Mouse (Mus musculus) hindbrain, embryonic 16.5 days (tissue): ENCODE measurements around the gene Tubb2a. TPM values are rescaled to one million over a fixed set of nuclear protein-coding genes. Genes with fewer than 3 reads are reported as not detected.

Source experiments
- ATAC-seq: fragments of 200-750 bp; cut with Nextera tagmentation; 2 replicates; pipeline ENCODE4 v1.8.0; 2017; ENCODE audit warnings: moderate TSS enrichment, moderate library complexity
- H3K27ac ChIP-seq: fragments of 300-500 bp; sonication (generic); 2 replicates; pipeline ENCODE4 v1.5.1; 2014; ENCODE audit warnings: low read depth, mild to moderate bottlenecking, control low read depth, low read length, moderate library complexity
- H3K27me3 ChIP-seq: fragments of 300-500 bp; sonication (generic); replicated peaks from 2 replicates; pipeline ENCODE4 v1.6.1; 2014; ENCODE audit warnings: low read length; ENCODE audit not compliant: control insufficient read depth, insufficient read depth
- H3K36me3 ChIP-seq: fragments of 300-500 bp; sonication (generic); 2 replicates; pipeline ENCODE4 v1.6.1; 2014; ENCODE audit warnings: mild to moderate bottlenecking, low read length, moderate library complexity, mixed read lengths; ENCODE audit not compliant: control insufficient read depth, insufficient read depth
- H3K4me1 ChIP-seq: fragments of 300-500 bp; sonication (generic); 2 replicates; pipeline ENCODE4 v1.6.1; 2014; ENCODE audit warnings: low read depth, low read length; ENCODE audit not compliant: control insufficient read depth, insufficient read depth
- H3K4me2 ChIP-seq: fragments of 300-500 bp; sonication (generic); 2 replicates; pipeline ENCODE4 v1.6.1; 2014; ENCODE audit warnings: mild to moderate bottlenecking, low read length, control low read depth, moderate library complexity
- H3K4me3 ChIP-seq: fragments of 300-500 bp; sonication (generic); 2 replicates; pipeline ENCODE4 v1.5.1; 2014; ENCODE audit warnings: mild to moderate bottlenecking, low read length, control low read depth, moderate library complexity
- H3K9ac ChIP-seq: fragments of 300-500 bp; sonication (generic); 2 replicates; pipeline ENCODE4 v1.6.1; 2014; ENCODE audit warnings: low read depth, mild to moderate bottlenecking, control low read depth, low read length, moderate library complexity
- H3K9me3 ChIP-seq: fragments of 300-500 bp; sonication (generic); 2 replicates; pipeline ENCODE4 v1.6.1; 2014; ENCODE audit warnings: mild to moderate bottlenecking, low read length, moderate library complexity; ENCODE audit not compliant: control insufficient read depth
- WGBS: fragments of 180-500 bp; shearing (Covaris S2); extraction: QIAGEN DNeasy Blood & Tissue Kit; methylation state at CpG from one replicate; pipeline ENCODE4 v1.1.7; 2014; 5-methylcytosine and 5-hydroxymethylcytosine counted together
- polyA plus RNA-seq: library from polyadenylated mRNA; unstranded; fragments of >200 nt; fragmentation: Nextera tagmentation; extraction: Ambion mirVana; gene quantifications from 2 replicates; pipeline ENCODE4 v1.2.1, GENCODE M21; 2015

The Tubb2a gene
- polyA plus RNA-seq, 1 experiment from 2014 or later = 3,905 TPM

- no peaks in the 10 kb centered on the region for H3K27me3 ChIP-seq
- no peak for ATAC-seq
- H3K4me1 ChIP-seq = peaks cover 16% of the 10 kb centered on the region
- 84% methylated on average over 6 of the region's 6 CpGs for WGBS
- H3K4me3 ChIP-seq = no peak overlapping the region
- no peak overlapping the region for H3K4me2 ChIP-seq
- H3K9me3 ChIP-seq = no peaks in the 10 kb centered on the region
- H3K27ac ChIP-seq = no peak overlapping the region
- H3K36me3 ChIP-seq = peaks cover 10% of the 10 kb centered on the region
- no peak overlapping the region for H3K9ac ChIP-seq
Observed at GRCm38 (mm10) chr13:34071836-34072235, 6.0 kb downstream of the Tubb2a start.

GRCm38 (mm10) chr13:34070296-34070695 lies 7.5 kb downstream of the Tubb2a start:
- H3K36me3 ChIP-seq = peaks cover 8% of the 10 kb centered on the region
- WGBS = 54% methylated on average over 4 of the region's 4 CpGs
- no peak overlapping the region for H3K27ac ChIP-seq
- H3K27me3 ChIP-seq = no peaks in the 10 kb centered on the region
- no peak overlapping the region for H3K4me3 ChIP-seq
- H3K9ac ChIP-seq = no peak overlapping the region
- no peak overlapping the region for H3K4me2 ChIP-seq
- peaks cover 9% of the 10 kb centered on the region for H3K4me1 ChIP-seq
- no peak for ATAC-seq
- H3K9me3 ChIP-seq = no peaks in the 10 kb centered on the region

DNA sequence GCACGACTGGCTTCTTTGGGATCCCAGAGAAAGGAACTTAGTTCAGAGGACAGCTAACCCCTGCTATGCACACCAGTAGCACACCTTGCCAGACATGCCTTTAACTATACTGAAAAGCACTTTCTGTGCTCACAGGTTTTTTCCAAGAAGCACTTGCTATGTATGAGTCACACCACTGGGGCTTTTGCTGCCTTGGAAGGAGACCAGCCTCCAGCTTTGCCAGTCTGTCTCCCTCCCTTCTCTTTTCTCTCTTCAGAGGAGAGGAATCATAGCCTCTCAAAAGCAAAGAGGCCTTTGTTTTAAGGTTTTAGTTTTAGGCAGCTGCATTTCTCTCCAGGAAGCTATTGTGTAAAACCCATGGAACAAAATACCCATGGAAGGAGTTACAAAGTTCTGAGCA lies 11.5 kb downstream of the Tubb2a start:
- WGBS = 8% methylated on average over 1 of the region's 1 CpGs
- Histone ChIP-seq H3K4me3 (no peak overlapping the region), H3K27me3 (no peaks in the 10 kb centered on the region), H3K4me1 (no peaks in the 10 kb centered on the region), H3K9me3 (no peaks in the 10 kb centered on the region), H3K9ac (no peak overlapping the region), H3K36me3 (peaks cover 7% of the 10 kb centered on the region; the same call in 1 of the 2 replicates), H3K27ac (no peak overlapping the region), H3K4me2 (no peak overlapping the region)
- ATAC-seq = no peak

DNA sequence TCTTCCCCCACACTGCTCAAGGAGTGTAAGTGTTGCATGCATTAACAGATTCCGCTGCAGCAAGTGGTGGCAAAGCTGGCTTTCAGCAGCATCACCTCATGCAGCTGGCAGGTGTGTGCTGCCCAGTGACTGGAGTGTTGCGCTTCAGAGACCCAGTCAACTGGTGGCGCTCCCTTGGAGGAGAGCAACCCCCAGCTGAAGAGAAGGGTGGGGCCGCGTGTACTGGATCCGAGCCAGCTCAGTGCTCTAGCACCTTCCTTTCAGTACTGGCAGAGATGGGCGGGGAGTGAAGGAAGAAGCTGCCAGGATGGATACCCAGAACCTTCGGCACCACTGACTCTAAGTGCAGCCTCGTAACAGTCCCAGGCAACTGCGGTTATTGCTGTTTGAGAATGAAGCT lies 15.3 kb downstream of the Tubb2a start:
- Histone ChIP-seq H3K27ac (no peak overlapping the region), H3K9me3 (no peaks in the 10 kb centered on the region), H3K4me1 (no peaks in the 10 kb centered on the region), H3K4me2 (no peak overlapping the region), H3K27me3 (no peaks in the 10 kb centered on the region), H3K36me3 (peaks cover 7% of the 10 kb centered on the region; the same call in 1 of the 2 replicates), H3K9ac (no peak overlapping the region), H3K4me3 (no peak overlapping the region)
- 87% methylated on average over 10 of the region's 10 CpGs for WGBS
- no peak for ATAC-seq

DNA sequence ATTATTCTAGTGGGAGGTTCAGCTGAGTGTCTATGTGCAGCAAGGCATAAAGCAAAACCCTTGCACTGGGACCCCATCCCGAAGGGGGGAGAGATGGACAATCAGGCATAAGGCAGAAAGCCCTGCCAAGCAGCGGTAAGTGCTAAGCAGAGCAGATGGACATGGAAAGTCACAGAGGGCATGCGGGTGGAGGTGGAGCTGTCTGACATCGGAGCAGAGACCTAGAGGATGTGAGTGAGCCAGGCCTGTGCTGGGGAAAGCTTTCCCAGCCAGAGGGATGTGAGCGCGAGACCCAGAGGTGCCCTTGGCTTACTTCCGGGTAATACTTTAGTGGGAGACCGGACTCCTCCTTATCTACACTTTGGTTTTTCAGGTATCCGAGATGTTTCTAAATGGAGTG lies 17.7 kb downstream of the Tubb2a start:
- no peaks in the 10 kb centered on the region for H3K27me3 ChIP-seq
- no peak overlapping the region for H3K4me3 ChIP-seq
- H3K9me3 ChIP-seq = no peaks in the 10 kb centered on the region
- 87% methylated on average over 9 of the region's 9 CpGs for WGBS
- ATAC-seq = 0 out of 2 replicates have a peak, but pooled peaks have one; percentile 40
- H3K4me2 ChIP-seq = no peak overlapping the region
- H3K9ac ChIP-seq = no peak overlapping the region
- H3K36me3 ChIP-seq = peaks cover 11% of the 10 kb centered on the region; the same call in 1 of the 2 replicates
- H3K4me1 ChIP-seq = no peaks in the 10 kb centered on the region
- H3K27ac ChIP-seq = no peak overlapping the region

DNA sequence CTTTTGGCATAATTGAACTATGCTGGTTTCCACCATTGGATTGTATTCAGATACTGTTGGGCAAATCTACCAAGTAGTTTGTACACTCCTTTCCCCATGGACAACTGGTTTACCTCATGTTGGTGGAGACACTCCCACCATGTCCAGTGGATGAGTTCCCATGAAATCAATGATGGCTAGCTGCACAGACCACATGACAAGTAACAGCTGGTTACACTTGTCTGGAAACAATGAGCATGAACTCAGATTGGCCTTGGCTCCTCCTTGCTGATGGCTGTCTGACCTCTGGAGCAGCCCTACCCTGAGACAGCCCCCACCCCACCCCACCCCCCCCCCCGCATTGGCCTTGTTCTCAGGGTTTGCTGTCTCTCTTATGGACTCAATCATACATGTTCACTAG lies 20.6 kb downstream of the Tubb2a start:
- no peaks in the 10 kb centered on the region for H3K27me3 ChIP-seq
- no peaks in the 10 kb centered on the region for H3K9me3 ChIP-seq
- no peaks in the 10 kb centered on the region for H3K4me1 ChIP-seq
- H3K4me2 ChIP-seq = no peak overlapping the region
- H3K9ac ChIP-seq = no peak overlapping the region
- H3K4me3 ChIP-seq = no peak overlapping the region
- H3K36me3 ChIP-seq = peaks cover 11% of the 10 kb centered on the region; the same call in 1 of the 2 replicates
- no peak overlapping the region for H3K27ac ChIP-seq
- no peak for ATAC-seq
- 85% methylated on average over 1 of the region's 1 CpGs for WGBS

- Histone ChIP-seq H3K27me3 (no peaks in the 10 kb centered on the region), H3K36me3 (peaks cover 15% of the 10 kb centered on the region), H3K4me1 (no peaks in the 10 kb centered on the region), H3K4me2 (no peak overlapping the region), H3K4me3 (no peak overlapping the region), H3K27ac (no peak overlapping the region), H3K9ac (no peak overlapping the region), H3K9me3 (no peaks in the 10 kb centered on the region)
- ATAC-seq = no peak
- WGBS = 95% methylated on average over 3 of the region's 3 CpGs
Observed at GRCm38 (mm10) chr13:34054983-34055382, 22.8 kb downstream of the Tubb2a start.

GRCm38 (mm10) chr13:34054391-34054790 lies 23.4 kb downstream of the Tubb2a start:
- Histone ChIP-seq H3K4me1 (no peaks in the 10 kb centered on the region), H3K9ac (no peak overlapping the region), H3K4me3 (no peak overlapping the region), H3K4me2 (no peak overlapping the region), H3K27ac (no peak overlapping the region), H3K36me3 (peaks cover 15% of the 10 kb centered on the region), H3K9me3 (no peaks in the 10 kb centered on the region), H3K27me3 (no peaks in the 10 kb centered on the region)
- ATAC-seq = no peak
- WGBS = 62% methylated on average over 4 of the region's 4 CpGs

DNA sequence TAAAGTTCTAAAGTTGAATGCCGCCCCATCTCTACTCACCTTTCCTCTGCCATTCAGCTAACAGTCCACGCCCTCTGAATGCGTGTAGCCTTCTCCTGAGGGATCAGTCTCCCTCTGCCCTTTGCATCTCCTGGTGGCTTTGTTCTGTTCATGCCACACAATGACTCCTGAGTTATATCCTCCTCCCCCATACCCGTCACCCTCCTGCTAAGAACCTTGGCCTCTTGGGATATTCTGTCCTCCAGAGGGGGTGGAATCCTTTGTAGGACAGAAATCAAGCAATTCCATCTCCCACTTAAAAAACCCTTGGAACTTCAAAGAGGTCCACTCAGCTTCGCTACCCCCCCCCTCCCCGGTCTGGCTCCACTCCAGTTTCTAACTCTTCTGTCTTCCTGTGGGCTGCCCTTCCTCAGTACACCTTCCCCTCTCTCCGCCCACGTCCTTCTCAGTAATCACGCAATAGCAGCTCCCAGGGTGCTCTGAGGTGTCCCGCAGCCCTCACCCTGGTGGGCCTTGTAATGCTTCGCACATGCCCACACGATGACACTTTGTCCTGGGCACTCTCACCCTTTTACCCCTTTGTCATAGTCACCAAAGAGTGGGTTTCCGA lies 24.0 kb downstream of the Tubb2a start:
- WGBS = 80% methylated on average over 13 of the region's 13 CpGs
- H3K4me3 ChIP-seq = no peak overlapping the region

More for the DNA sequence above, 24.0 kb downstream of the Tubb2a start:
- no peak for ATAC-seq
- Histone ChIP-seq H3K9me3 (no peaks in the 10 kb centered on the region), H3K27ac (no peak overlapping the region), H3K36me3 (peaks cover 15% of the 10 kb centered on the region), H3K4me1 (no peaks in the 10 kb centered on the region), H3K27me3 (no peaks in the 10 kb centered on the region), H3K9ac (no peak overlapping the region), H3K4me2 (no peak overlapping the region)
